Mouse (Mus musculus): ENCODE data around the gene Pth1r.

Pth1r gene

GRCm38 (mm10) chr9:110718071-110718470, 28.9 kb downstream of the Pth1r start:
- DNase-seq (ENCODE audit: inconsistent age in 2 of 2, low spot score in 1 of 2), result no peak

DNA sequence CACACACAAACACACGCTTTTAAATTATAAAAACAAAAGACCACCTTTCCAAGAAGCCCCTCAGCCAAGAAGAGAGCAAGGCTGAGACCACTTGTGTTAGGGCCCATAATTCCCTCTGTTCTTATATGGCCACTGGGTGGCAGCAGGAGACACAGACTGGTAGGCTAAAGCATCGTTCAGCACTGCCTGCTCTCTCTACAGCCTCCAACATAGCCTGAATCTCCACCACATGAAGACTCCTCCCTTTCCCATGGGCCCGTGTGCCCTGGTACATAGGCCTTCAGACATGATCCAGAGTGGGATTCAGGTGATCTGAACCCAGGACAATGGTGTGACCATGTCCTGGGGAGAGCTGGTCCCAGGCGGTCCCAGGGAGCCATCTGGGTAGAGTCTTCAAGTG, 30.2 kb downstream of the Pth1r start:
- DNase-seq (ENCODE audit: inconsistent age in 2 of 2, low spot score in 1 of 2), result peak; percentile 52 to 77

- no peak for DNase-seq (ENCODE audit: inconsistent age in 2 of 2, low spot score in 1 of 2)
Measured at GRCm38 (mm10) chr9:110715426-110715825, 31.5 kb downstream of the Pth1r start.

DNA sequence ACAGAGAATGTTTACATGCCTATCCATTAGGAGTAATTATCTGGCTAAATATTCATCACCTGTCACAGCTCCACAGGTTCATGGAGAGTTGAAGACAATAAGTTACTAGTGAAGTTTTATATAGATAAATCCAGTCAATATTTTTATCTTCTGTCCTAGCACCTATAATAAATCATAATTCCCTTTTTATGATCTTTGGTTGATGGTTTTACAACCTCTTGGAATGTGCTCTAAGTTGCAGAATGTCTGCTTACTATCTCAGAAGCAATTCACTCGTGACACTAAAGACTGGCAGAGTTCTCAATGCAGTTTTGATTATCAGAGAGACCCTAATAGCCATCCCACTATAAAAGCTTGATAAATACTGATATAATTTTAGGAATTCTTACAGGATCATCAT, 33.6 kb downstream of the Pth1r start:
- DNase-seq (ENCODE audit: inconsistent age in 2 of 2, low spot score in 1 of 2), result no peak

DNA sequence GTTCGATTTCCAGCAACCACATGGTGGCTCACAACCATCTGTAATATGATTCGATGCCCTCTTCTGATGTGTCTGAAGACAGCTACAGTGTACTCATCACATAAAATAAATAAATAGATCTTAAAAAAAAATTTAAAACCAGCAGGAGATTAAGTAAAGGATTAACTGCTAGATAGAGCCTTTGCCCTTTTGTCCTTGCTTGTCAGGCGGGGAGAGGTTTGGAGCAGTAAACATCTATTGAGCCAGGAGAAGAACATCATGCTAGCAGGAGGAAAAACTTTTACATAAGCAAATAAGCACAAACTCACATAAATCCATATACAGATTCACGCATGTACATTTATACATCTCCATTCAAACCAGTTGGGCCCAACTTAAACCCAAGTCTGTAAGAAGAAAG, 34.4 kb downstream of the Pth1r start:
- no peak for DNase-seq (ENCODE audit: inconsistent age in 2 of 2, low spot score in 1 of 2)

DNA sequence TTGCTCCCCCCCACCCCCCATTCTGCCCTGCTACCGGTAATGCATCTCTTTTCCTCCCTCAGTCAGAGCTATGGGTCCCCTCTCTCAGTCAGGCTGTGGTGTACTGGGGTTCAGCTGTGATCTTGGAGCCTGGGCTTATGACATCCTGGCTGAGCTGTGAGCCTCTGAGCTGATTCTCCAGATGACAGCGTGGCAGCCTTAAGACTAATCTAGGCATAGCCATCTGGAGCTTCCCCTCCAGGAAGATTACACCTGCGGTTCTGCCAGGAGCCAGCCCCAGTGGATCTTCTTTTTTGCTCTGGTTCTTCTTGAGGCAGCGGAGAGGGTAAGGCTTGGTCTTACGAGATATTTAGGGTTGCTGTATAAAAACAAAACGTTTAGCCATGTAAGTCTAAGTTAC, 34.9 kb downstream of the Pth1r start:
- DNase-seq (ENCODE audit: inconsistent age in 2 of 2, low spot score in 1 of 2), result no peak

DNA sequence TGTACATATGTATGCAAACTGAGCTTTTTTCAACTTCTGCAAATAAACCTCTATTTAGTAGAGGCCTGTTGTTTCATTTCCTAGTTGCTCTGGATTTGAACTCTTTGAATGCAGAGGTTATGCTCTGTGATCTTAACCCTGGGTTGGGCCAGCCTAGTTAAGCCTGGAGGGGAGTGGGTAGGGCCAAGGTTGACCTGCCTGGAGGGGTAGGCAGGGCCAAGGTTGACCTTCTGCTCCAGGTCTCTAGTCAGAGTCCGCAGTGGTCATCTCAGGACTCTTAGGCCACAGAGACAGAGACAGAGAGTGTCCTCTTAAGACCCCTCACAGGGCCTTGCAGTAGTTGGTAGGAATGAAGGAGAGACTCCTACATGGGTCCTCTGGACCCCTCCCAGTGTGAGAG, 35.4 kb downstream of the Pth1r start:
- no peak for DNase-seq (ENCODE audit: inconsistent age in 2 of 2, low spot score in 1 of 2)

DNA sequence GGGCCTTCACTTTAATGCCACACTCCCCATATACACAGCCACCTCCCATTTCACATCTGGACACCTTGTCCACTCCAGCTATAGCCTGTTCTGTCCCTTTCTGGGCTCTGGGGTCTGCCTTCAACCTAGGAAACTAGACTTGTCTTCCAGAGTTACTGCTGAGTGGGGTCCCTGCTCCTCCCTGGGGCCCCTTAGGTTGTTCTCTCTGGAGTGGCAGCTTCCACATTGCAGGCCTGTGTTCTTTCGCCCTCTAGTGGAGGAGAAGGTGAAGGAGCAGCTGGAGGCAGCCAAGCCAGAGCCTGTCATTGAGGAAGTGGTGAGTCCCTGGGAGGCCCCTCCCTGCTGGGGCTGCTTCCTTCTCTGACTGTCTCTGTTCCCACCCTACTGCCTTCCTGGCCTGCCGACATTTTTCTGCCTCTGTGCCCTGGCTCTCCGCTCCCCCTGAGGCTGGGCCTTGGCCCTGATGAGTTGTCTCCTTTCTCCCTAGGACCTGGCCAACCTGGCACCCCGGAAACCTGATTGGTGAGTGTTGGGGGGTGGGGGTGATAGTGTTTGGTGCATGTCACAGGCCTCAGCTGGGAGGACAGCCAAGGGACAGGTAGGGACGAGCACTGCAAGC, 37.2 kb downstream of the Pth1r start:
- DNase-seq (ENCODE audit: inconsistent age in 2 of 2, low spot score in 1 of 2), result peak; percentile 79 to 92

DNA sequence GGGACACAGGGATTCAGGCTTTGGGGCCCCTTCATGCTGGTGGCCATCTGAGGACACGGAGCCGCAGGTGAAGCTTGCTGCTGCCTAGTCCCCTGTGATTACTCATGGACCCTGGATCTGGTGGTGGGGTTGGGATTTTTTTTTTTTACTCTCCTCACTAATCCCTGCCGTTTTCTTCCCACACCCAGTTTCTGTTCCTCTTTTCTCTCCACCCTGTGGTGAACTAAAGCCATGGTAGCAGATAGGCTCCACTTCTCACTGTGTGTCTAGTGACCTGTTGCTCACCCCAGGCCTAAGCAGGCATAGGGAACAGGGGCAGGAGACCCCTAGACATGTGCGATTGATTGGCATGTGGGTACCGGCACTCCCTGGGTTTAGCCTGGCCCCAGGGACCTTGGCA, 40.2 kb downstream of the Pth1r start:
- no peak for DNase-seq (ENCODE audit: inconsistent age in 2 of 2, low spot score in 1 of 2)

DNA sequence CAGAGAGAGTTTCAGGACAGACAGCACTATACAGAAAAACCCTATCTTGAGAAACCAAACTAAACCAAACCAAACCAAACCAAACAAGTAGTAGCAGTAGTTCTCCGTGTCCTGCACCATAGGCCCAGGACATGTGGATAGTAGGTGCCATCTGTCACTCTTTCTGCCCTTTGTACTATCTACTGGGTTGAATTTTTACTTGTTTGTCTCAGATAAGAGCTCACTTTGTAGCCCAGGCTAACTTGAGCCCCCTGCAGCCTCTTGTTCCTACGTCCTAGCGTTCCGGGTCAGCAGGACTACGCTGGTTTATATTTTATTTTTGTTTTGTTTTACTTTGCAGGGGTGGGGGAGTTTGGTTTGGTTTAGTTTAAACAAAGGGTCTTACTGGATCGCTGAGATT, 43.0 kb downstream of the Pth1r start:
- no peak for DNase-seq (ENCODE audit: inconsistent age in 2 of 2, low spot score in 1 of 2)

GRCm38 (mm10) chr9:110702848-110703247, 44.1 kb downstream of the Pth1r start:
- peak in 1 of 2 experiments; percentile 58 for DNase-seq (ENCODE audit: inconsistent age in 2 of 2, low spot score in 1 of 2)

DNA sequence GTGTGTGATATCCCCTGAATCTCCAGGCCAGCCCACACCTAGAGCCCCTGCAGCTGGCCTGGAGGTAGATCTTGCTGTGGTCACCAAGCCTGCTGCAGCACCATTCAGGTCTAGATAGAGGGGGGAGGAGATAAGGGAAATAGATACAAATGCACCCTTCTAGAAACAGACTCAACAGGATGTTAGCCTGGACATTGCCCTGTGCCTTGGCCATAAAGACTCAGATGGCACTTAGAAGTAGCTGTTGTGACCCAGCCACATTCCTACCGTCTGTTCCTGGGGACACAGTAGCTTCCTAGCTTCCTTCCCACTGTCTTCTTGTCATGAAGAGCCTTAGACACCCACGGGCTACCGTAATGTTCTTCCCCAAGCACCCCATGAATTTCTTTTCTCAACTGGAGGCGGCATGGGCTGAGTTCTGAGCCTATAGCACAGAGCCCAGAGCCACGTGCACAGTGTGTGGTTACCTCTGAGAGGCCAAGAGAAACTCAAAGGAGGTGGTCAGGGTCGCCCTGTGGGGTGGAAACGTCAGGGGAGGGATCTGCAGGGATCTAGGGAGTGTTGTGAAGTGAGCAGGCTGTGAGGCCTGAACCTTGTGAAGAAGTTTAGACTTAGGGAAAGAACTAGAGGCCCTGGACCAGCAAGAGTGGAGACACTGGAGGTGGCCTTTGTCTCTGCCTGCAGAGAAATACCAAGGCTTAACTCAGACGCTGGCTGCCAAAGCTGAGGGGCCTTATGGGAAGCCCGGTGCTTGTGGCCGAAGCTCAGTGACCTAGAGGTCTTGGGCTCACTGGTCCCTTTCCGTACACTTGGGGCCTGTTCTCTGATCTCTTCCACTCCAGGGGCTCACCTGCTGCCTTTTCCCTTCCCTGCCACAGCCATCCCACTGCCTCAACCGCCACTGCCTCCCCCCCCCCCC, 45.6 kb downstream of the Pth1r start:
- DNase-seq (ENCODE audit: inconsistent age in 2 of 2, low spot score in 1 of 2), result no peak

DNA sequence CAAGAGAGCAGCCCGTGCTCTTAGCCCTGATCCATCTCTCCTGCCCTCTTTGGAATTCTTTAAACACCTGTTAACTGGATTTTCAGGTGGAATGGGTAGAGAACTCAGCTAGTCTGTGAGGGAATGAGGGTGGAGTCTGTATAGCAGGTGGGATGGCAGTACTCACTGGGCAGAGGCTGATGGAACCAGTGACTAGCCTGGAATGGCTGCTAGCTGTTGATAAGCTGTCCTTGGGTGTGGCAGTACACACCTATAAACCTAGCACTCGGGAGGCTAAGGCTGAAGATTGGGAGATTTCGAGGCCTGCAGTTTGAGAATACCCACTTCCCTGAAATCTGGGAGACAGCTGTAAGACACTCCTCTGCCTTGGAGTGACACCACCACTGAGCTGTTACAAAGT, 47.4 kb downstream of the Pth1r start:
- no peak for DNase-seq (ENCODE audit: inconsistent age in 2 of 2, low spot score in 1 of 2)

GRCm38 (mm10) chr9:110697465-110697864, 49.5 kb downstream of the Pth1r start:
- DNase-seq (ENCODE audit: inconsistent age in 2 of 2, low spot score in 1 of 2), result no peak

- no peak for DNase-seq (ENCODE audit: inconsistent age in 2 of 2, low spot score in 1 of 2)
Measured at GRCm38 (mm10) chr9:110696427-110696826, 50.5 kb downstream of the Pth1r start.

GRCm38 (mm10) chr9:110695165-110695755, 51.7 kb downstream of the Pth1r start:
- no peak for DNase-seq (ENCODE audit: inconsistent age in 2 of 2, low spot score in 1 of 2)

- DNase-seq (ENCODE audit: inconsistent age in 2 of 2, low spot score in 1 of 2), result no peak
Measured at GRCm38 (mm10) chr9:110689261-110689779, 57.6 kb downstream of the Pth1r start.

- peak in 1 of 2 experiments; percentile 53 for DNase-seq (ENCODE audit: inconsistent age in 2 of 2, low spot score in 1 of 2)
Measured at GRCm38 (mm10) chr9:110687846-110688245, 59.1 kb downstream of the Pth1r start.

DNA sequence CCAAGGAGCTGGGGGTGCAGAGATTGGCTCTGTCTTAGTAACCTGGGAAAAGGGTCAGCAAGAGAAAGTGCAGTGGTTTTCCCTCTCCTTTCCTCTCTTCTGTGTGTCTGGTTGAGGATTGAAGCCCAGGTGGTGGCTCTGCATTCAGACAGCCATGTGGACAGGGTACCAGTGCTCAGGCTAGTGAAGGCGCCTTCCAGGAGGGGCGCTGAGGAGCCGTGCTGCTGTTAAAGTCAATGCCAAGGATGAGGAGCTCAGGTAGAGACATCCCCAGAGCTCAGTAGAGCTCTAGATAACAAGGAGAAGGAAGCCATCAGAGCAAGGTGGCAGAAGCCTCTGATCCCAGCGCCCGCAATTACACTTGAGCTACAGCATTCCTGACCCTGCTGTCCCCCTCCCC, 59.9 kb downstream of the Pth1r start:
- no peak for DNase-seq (ENCODE audit: inconsistent age in 2 of 2, low spot score in 1 of 2)

GRCm38 (mm10) chr9:110686472-110686871, 60.5 kb downstream of the Pth1r start:
- DNase-seq (ENCODE audit: inconsistent age in 2 of 2, low spot score in 1 of 2), result no peak

DNA sequence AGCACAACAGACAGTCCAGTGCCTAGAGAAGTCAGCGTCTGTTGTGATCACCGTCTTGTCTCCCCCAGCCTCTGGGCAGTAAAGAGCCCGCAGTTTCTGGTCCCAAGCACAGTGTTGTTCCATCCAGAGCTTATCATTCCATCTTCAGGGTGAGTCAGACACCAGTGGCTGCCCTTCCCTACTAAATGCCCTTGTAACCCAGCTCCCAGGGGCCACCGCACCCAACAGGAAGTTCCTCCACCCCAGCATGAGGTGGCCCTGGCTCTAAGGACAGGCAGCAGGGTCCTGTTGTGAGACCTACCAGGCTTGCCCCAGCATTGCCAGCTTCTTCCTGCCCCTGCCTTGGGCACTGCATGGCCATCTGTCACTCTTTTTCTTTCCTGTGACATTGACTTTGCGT, 61.4 kb downstream of the Pth1r start:
- DNase-seq (ENCODE audit: inconsistent age in 2 of 2, low spot score in 1 of 2), result peak; percentile 71 to 84

- peak; percentile 72 to 89 for DNase-seq (ENCODE audit: inconsistent age in 2 of 2, low spot score in 1 of 2)
Measured at GRCm38 (mm10) chr9:110685187-110685586, 61.8 kb downstream of the Pth1r start.
